Mouse (Mus musculus) stomach, embryonic 15.5 days (tissue): ENCODE measurements at regions not wholly inside any gene's neighbourhood (a gene's known extent, or its start where the extent isn't known, plus 50 kb on each side); places are given as distances from the start of the nearest gene placed in this dataset.
"Not testable (repeated sequence)": the region's sequence is repeated elsewhere in the genome, so short reads cannot be mapped to it uniquely, and the experiment has no call there.

ENCODE experiments used
- ATAC-seq: fragments of 200-750 bp; cut with Nextera tagmentation; 2 replicates; pipeline ENCODE4 v1.8.0; 2017; ENCODE audit warnings: low read depth, moderate number of reproducible peaks, moderate TSS enrichment; ENCODE audit not compliant: insufficient read depth, low FRiP score
- H3K27ac ChIP-seq: fragments of 300-500 bp; sonication (generic); 2 replicates; pipeline ENCODE4 v1.5.1; 2015; ENCODE audit warnings: mild to moderate bottlenecking, inconsistent platforms
- H3K27me3 ChIP-seq: fragments of 300-500 bp; sonication (generic); replicated peaks from 2 replicates; pipeline ENCODE4 v1.6.1; 2015; ENCODE audit warnings: inconsistent platforms
- H3K36me3 ChIP-seq: fragments of 300-500 bp; sonication (generic); 2 replicates; pipeline ENCODE4 v1.6.1; 2015; ENCODE audit warnings: inconsistent platforms
- H3K4me1 ChIP-seq: fragments of 300-500 bp; sonication (generic); 2 replicates; pipeline ENCODE4 v1.6.1; 2015; ENCODE audit warnings: inconsistent platforms
- H3K4me2 ChIP-seq: fragments of 300-500 bp; sonication (generic); 2 replicates; pipeline ENCODE4 v1.6.1; 2015; ENCODE audit warnings: mild to moderate bottlenecking, inconsistent platforms
- H3K4me3 ChIP-seq: fragments of 300-500 bp; sonication (generic); replicated peaks from 2 replicates; pipeline ENCODE4 v1.5.1; 2015; ENCODE audit warnings: inconsistent platforms
- H3K9ac ChIP-seq: fragments of 300-500 bp; sonication (generic); 2 replicates; pipeline ENCODE4 v1.6.1; 2015; ENCODE audit warnings: inconsistent platforms
- H3K9me3 ChIP-seq: fragments of 300-500 bp; sonication (generic); 2 replicates; pipeline ENCODE4 v1.6.1; 2016; ENCODE audit warnings: inconsistent platforms
- WGBS: fragments of 180-500 bp; shearing (Covaris S2); methylation state at CpG from one replicate; pipeline ENCODE4 v1.1.7; 2015; 5-methylcytosine and 5-hydroxymethylcytosine counted together

GRCm38 (mm10) chr12:71714606-71715005, 116.3 kb upstream of the Daam1 start:
- Histone ChIP-seq H3K36me3 (no peaks in the 10 kb centered on the region), H3K9ac (no peak overlapping the region), H3K4me3 (no peak overlapping the region), H3K27me3 (no peaks in the 10 kb centered on the region), H3K4me2 (no peak overlapping the region), H3K4me1 (no peaks in the 10 kb centered on the region), H3K27ac (no peak overlapping the region), H3K9me3 (no peaks in the 10 kb centered on the region)
- 68% methylated on average over 7 of the region's 7 CpGs for WGBS
- no peak for ATAC-seq

GRCm38 (mm10) chr12:71718412-71718811, 112.5 kb upstream of the Daam1 start:
- H3K9ac ChIP-seq, H3K27ac ChIP-seq, H3K4me3 ChIP-seq, ATAC-seq, H3K4me2 ChIP-seq, H3K4me1 ChIP-seq, H3K9me3 ChIP-seq, H3K36me3 ChIP-seq, H3K27me3 ChIP-seq: not testable (repeated sequence)
- 63% methylated on average over 12 of the region's 12 CpGs for WGBS

GRCm38 (mm10) chr12:71718911-71719310, 112.0 kb upstream of the Daam1 start:
- ATAC-seq = no peak
- H3K9me3 ChIP-seq = no peaks in the 10 kb centered on the region
- H3K27me3 ChIP-seq = no peaks in the 10 kb centered on the region
- H3K4me1 ChIP-seq = no peaks in the 10 kb centered on the region
- WGBS = 52% methylated on average over 7 of the region's 7 CpGs
- no peak overlapping the region for H3K9ac ChIP-seq
- no peak overlapping the region for H3K4me3 ChIP-seq
- H3K36me3 ChIP-seq = no peaks in the 10 kb centered on the region
- no peak overlapping the region for H3K27ac ChIP-seq
- H3K4me2 ChIP-seq = no peak overlapping the region

GRCm38 (mm10) chr12:71725140-71725539, 105.7 kb upstream of the Daam1 start:
- Histone ChIP-seq H3K27me3 (no peaks in the 10 kb centered on the region), H3K36me3 (no peaks in the 10 kb centered on the region), H3K9me3 (no peaks in the 10 kb centered on the region), H3K27ac (peak overlapping the region; percentile 73), H3K4me2 (no peak overlapping the region), H3K4me1 (0 out of 2 replicates have a peak, but pooled peaks cover 4% of the 10 kb centered on the region), H3K4me3 (no peak overlapping the region), H3K9ac (no peak overlapping the region)
- 29% methylated on average over 5 of the region's 5 CpGs for WGBS
- no peak for ATAC-seq

- 35% methylated on average over 4 of the region's 4 CpGs for WGBS
- H3K4me3 ChIP-seq = no peak overlapping the region
- no peak for ATAC-seq
- 0 out of 2 replicates have a peak, but pooled peaks cover 4% of the 10 kb centered on the region for H3K4me1 ChIP-seq
- H3K27ac ChIP-seq = peak overlapping the region; percentile 73
- H3K4me2 ChIP-seq = no peak overlapping the region
- H3K27me3 ChIP-seq = no peaks in the 10 kb centered on the region
- H3K9ac ChIP-seq = no peak overlapping the region
- H3K36me3 ChIP-seq = no peaks in the 10 kb centered on the region
- no peaks in the 10 kb centered on the region for H3K9me3 ChIP-seq
These were observed 105.1 kb upstream of the Daam1 start for GRCm38 (mm10) chr12:71725713-71726336.

GRCm38 (mm10) chr12:71743345-71743744, 87.5 kb upstream of the Daam1 start:
- no peak overlapping the region for H3K4me3 ChIP-seq
- H3K9me3 ChIP-seq = no peaks in the 10 kb centered on the region
- H3K4me2 ChIP-seq = no peak overlapping the region
- H3K27me3 ChIP-seq = no peaks in the 10 kb centered on the region
- no peak overlapping the region; the same call in 1 of the 2 replicates for H3K27ac ChIP-seq
- WGBS = 66% methylated on average over 2 of the region's 2 CpGs
- no peaks in the 10 kb centered on the region for H3K36me3 ChIP-seq
- H3K9ac ChIP-seq = no peak overlapping the region
- ATAC-seq = no peak
- 0 out of 2 replicates have a peak, but pooled peaks cover 3% of the 10 kb centered on the region for H3K4me1 ChIP-seq

GRCm38 (mm10) chr12:71746011-71746410, 84.9 kb upstream of the Daam1 start:
- H3K9me3 ChIP-seq = no peaks in the 10 kb centered on the region
- no peak for ATAC-seq
- peaks cover 7% of the 10 kb centered on the region; the same call in 1 of the 2 replicates for H3K4me1 ChIP-seq
- H3K4me2 ChIP-seq = no peak overlapping the region
- no peaks in the 10 kb centered on the region for H3K27me3 ChIP-seq
- H3K4me3 ChIP-seq = no peak overlapping the region
- H3K27ac ChIP-seq = peak overlapping the region; percentile 93; the same call in 1 of the 2 replicates
- WGBS = 52% methylated on average over 6 of the region's 6 CpGs
- H3K36me3 ChIP-seq = no peaks in the 10 kb centered on the region
- H3K9ac ChIP-seq = no peak overlapping the region

- Histone ChIP-seq H3K9ac (no peak overlapping the region), H3K27me3 (no peaks in the 10 kb centered on the region), H3K4me2 (0 out of 2 replicates have a peak overlapping the region, but pooled peaks have one; percentile 29), H3K27ac (peak overlapping the region; percentile 93), H3K4me1 (peaks cover 5% of the 10 kb centered on the region; the same call in 1 of the 2 replicates), H3K9me3 (no peaks in the 10 kb centered on the region), H3K36me3 (no peaks in the 10 kb centered on the region), H3K4me3 (no peak overlapping the region)
- no peak for ATAC-seq
- 77% methylated on average over 10 of the region's 10 CpGs for WGBS
These were observed 83.5 kb upstream of the Daam1 start for GRCm38 (mm10) chr12:71747386-71747785.

- Histone ChIP-seq H3K4me2 (peak overlapping the region; percentile 29), H3K4me1 (peaks cover 8% of the 10 kb centered on the region; the same call in 1 of the 2 replicates), H3K4me3 (no peak overlapping the region), H3K9ac (no peak overlapping the region), H3K27ac (peak overlapping the region; percentile 93), H3K9me3 (no peaks in the 10 kb centered on the region), H3K27me3 (no peaks in the 10 kb centered on the region), H3K36me3 (no peaks in the 10 kb centered on the region)
- WGBS = 41% methylated on average over 14 of the region's 14 CpGs
- peak; percentile 73; the same call in 1 of the 2 replicates for ATAC-seq
These were observed 83.0 kb upstream of the Daam1 start for GRCm38 (mm10) chr12:71747831-71748368.

- no peaks in the 10 kb centered on the region for H3K36me3 ChIP-seq
These were observed 82.1 kb upstream of the Daam1 start for GRCm38 (mm10) chr12:71748731-71749130.

GRCm38 (mm10) chr12:71749668-71750067, 81.2 kb upstream of the Daam1 start:
- no peak overlapping the region for H3K4me2 ChIP-seq
- H3K27ac ChIP-seq = peak overlapping the region; percentile 93; the same call in 1 of the 2 replicates

More at GRCm38 (mm10) chr12:71748731-71749130, 82.1 kb upstream of the Daam1 start:
- peaks cover 8% of the 10 kb centered on the region; the same call in 1 of the 2 replicates for H3K4me1 ChIP-seq
- no peaks in the 10 kb centered on the region for H3K9me3 ChIP-seq
- H3K9ac ChIP-seq = no peak overlapping the region
- 0 out of 2 replicates have a peak overlapping the region, but pooled peaks have one; percentile 29 for H3K4me2 ChIP-seq
- no peaks in the 10 kb centered on the region for H3K27me3 ChIP-seq
- no peak overlapping the region for H3K4me3 ChIP-seq
- H3K27ac ChIP-seq = peak overlapping the region; percentile 93
- WGBS = 32% methylated on average over 4 of the region's 4 CpGs
- ATAC-seq = peak; percentile 72

GRCm38 (mm10) chr12:71752741-71753260, 78.1 kb upstream of the Daam1 start:
- H3K27ac ChIP-seq = no peak overlapping the region; the same call in 1 of the 2 replicates
- H3K36me3 ChIP-seq = no peaks in the 10 kb centered on the region
- H3K9ac ChIP-seq = no peak overlapping the region
- H3K4me1 ChIP-seq = peaks cover 8% of the 10 kb centered on the region; the same call in 1 of the 2 replicates
- H3K4me3 ChIP-seq = no peak overlapping the region
- H3K9me3 ChIP-seq = no peaks in the 10 kb centered on the region
- 37% methylated on average over 7 of the region's 7 CpGs for WGBS
- no peaks in the 10 kb centered on the region for H3K27me3 ChIP-seq
- no peak for ATAC-seq
- no peak overlapping the region for H3K4me2 ChIP-seq

More at GRCm38 (mm10) chr12:71749668-71750067, 81.2 kb upstream of the Daam1 start:
- Histone ChIP-seq H3K4me1 (peaks cover 8% of the 10 kb centered on the region; the same call in 1 of the 2 replicates), H3K36me3 (no peaks in the 10 kb centered on the region), H3K4me3 (no peak overlapping the region), H3K9me3 (no peaks in the 10 kb centered on the region), H3K9ac (no peak overlapping the region), H3K27me3 (no peaks in the 10 kb centered on the region)
- no peak for ATAC-seq
- 84% methylated on average over 2 of the region's 2 CpGs for WGBS
